Mouse (Mus musculus): ENCODE data around the gene Plekhh3.

DNA sequence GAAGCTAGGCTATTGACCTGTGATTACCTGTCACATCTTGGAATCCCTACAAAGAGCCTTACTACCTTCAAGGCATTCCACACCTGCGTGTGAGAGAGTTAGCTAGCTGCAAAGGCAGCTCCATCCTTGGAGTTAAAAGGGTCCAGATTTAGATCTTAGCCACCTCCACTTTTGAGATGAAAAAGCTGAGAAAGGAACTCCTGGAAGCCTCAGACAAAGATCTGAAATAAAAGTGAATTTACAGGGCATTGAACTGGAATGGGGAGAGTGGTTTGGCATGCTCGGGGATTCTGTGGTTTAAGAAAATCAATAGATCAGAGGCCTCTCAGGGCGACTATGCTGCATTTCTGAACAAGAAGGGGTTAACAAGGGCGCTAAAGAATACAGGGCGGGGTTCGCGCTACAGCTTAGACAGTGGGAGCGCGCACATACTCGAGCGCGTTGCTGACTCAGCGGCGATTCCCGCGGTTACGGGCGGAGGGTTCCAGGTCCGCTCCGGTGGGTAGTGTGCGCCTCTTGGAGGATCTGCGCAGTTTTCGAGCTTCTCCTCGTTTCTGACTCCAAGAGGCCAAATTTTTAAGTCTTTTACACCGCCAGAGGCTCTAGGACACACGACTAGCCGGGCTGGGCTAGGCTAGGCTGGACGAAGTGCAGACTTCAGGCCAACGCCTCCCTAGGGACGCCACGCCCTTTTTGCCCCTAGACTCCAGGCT lies 726 bp upstream of the Plekhh3 start:
- no peak for TF ChIP-seq CTCF (IDR thresholded peaks at IDR 0.05; ENCODE audit: control insufficient read depth, insufficient read depth, insufficient read length)
- no peak for TF ChIP-seq USF1 (IDR thresholded peaks at IDR 0.05; ENCODE audit: low read depth)

All from C2C12 (cell line).